Mouse (Mus musculus) cerebellum, adult 9-10 months (tissue): Measurements from ENCODE around the gene Pkdcc.

Experiments
- DNase-seq: peaks from one replicate; pipeline ENCODE4 v3.0.0; 2022

Pkdcc gene

DNA sequence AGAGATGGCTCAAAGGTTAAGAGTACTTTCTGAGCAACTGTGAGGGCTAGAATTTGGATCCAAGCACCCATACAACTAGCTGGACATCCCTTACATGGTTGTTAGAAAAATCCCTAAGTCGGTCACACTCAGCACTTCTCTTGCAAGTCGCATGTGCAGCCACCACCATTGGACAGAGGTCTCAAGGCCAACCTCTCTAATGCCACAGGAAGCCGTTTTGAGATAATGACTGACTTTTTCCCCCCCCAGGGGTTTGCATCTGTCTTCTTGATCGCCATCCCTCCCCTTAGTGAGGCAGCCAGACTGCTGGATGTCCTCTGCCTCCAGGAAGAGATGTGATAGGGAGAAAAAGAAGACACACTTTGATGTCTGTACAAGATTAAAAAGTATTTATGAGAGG is 32.1 kb downstream of the Pkdcc start:
- DNase-seq: no peak

DNA sequence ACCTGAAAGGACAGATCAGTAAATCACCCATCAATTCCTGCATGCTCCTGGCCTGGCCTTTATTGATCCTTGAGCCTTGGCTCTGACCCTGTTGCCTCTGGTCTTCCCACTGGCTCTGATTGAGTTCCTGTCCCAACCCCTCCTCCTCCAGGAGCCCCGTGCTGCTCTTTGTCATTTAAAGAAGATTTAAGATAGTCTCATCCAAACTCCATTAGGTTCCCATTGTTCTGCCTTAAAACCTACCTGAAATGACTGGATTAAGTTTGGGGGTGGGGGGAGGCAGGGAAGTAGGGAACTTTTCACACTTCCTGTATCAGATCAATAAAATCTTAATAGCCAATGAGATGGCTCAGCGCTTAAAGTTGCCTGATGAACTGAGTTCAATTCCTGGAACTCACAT is 33.4 kb downstream of the Pkdcc start:
- no peak for DNase-seq

DNA sequence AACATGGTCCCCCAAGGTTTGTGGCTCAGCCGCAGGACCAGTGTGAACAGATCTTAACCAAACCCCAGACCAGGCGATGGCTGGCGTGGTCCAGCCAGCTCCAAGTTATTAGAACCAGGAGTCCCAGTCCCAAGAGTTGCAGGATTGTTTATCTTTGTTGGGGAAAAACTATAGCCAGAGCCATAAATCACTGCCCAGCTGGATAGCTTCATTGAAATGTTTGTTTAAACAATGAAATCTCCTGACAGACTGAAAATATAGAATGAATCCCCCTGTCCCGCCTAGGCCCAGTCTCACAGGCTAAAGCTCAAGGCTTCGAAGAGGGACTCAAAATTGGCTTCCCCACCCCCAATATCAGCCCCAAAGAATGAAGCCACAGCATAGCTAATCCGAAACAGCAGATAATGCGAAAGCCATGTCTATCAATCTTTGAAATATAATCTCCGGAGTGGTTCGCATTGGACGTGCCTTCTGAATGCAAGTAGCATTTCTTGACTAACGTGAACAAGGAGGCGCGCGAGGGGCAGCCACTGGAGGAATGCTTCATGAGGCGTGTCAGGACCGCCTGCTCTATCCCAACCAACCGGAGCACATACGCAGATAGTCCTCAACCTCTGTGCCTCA is 35.9 kb downstream of the Pkdcc start:
- no peak for DNase-seq

DNA sequence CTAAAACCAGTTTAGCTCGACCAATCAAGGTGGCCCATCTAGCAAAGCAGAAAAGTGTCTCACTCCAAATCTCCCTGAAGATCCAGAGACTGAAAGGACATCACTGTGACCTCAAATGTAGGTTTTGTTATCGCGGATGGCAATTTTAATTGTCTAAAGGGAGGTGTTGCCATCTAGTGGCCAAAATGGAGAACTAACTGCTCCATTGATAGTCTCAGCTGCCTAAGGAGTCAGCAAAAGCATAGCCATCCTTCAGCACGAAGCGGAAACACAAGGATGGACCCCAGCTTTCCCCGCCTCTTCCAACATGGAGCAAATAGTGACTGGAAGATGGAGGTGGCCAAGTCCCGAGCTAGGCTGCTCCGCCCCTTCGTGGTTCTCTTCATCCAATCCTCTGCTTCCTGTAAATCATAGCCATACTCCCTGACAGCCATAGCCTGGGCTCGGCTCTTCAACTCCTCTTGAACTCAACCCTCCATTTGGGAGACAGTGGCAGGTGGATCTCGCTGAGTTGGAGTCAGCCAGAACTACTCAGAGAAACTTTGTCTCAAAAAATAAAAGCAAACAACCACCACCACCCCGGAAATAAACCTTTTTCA is 38.1 kb downstream of the Pkdcc start:
- DNase-seq: peak; percentile 61

DNA sequence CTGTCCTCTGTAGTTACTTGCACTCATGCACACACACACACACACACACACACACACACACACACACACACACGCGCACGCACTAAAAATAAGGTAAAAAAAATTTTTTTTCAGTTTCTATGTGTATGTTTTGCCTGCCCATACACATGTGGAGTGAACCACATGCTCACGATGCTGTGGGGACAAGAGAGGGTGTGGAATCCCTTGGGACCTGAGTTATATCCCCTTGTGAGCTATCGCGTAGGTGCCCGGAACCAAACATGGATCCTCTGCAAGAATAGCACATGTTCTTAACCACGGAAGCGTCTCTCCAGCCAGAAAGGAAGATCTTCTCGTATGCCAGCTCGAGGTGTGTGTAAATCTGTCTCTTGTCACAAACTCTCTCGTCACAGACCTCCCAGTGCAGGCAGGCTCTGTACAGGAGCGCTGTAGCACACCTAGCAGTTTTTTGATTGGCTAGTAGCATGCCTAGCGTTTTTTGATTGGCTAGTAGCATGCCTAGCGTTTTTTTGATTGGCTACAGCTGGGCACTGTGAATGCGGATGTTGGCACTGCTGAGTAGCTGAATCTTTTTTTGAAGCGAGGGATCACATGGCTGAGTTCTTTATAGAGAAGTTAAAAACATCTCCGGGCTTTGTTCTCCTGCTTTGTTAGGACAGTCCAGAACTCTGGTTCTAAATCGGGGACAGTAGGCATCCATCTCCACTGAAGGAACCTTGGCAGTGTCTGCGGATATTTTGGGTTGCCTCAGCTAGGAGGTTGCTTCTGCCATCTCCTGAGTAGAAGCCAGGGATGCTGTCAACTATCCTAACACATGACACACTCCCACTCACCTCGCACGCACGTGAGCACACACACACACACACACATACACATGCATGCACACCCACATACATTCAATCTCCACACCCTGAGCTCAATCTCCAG is 52.4 kb downstream of the Pkdcc start:
- peak; percentile 69 for DNase-seq

DNA sequence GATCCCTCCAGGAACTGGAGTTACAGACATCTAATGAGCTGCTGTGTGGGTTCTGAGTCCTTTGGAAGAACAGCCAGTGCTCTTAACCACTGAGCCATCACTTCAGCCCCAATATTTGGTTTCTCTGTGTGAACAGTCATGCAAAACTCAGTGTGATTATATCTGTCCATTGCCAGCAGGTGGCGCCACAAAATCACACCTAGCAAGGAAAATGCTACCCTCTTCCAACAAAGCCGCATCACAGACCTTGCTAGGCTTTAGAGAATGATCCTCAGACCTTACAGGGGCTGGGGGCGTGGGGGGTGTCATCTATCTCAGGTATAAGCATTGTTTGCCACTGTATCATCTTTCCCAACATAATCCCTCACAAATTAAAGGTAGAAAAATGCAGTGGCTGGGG is 56.4 kb downstream of the Pkdcc start:
- DNase-seq: peak; percentile 44

DNA sequence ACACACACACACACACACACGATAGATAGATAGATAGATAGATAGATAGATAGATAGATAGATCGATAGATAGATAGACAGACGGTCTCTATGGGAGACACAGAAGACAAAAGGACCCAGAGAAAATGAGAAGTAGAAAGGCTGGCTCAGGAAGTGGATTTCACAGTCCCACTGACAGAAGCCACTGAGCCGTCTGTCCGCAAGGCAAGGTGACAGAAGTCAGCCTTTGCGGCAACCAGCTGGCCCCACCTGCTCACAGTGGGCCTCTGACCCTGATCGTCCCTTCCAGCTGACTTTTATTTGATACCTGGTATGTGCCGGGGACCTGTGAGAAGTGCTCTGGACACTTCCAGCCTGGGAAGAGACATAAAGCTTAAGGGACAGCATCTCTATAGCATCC is 57.5 kb downstream of the Pkdcc start:
- DNase-seq: no peak

DNA sequence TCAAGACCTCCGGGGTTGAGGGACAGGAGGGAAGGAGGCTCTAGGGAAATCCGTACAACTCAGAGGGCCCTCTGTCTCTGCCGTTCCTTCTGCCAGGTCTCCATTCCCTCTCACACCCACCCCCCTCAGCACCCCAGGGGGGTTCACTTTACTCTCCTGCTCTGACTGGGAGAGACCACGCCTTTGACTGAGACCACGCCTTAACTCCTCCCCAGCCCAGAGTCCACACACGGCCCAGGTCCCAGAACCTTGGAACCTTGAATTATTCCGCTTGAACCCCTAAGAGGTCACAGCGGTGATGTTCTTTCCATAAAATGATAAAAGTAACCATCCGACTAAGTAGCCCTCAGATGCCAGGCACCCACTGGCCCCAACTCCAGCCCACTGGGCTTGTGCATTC is 58.5 kb downstream of the Pkdcc start:
- no peak for DNase-seq

DNA sequence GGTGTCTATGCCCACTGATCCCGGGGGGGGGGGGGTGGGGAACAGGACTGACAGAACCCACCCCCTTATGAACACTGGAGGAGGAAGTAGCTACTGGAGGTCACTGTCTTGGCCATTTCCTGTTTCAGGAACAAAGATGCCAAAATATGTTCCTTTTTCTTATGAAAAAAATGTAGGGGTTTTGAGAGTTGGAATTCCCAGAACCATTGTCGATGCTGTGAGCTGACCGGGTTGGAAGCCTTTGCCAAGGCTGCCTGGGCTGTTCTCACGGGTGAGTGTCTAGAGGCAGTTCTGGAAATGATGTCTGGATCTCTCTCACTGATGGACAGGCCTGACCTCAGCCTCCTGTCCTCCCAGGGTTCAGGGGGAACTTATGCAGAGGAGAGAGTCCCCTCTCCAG is 59.0 kb downstream of the Pkdcc start:
- DNase-seq: no peak
